Mouse (Mus musculus) brain, adult 2 months (tissue): ENCODE measurements at regions not wholly inside any gene's neighbourhood (a gene's known extent, or its start where the extent isn't known, plus 50 kb on each side); places are given as distances from the start of the nearest gene placed in this dataset.

ENCODE experiments used
- DNase-seq: peaks from one replicate; pipeline ENCODE4 v3.0.0; 2011; ENCODE audit warnings: low read depth, low spot score

GRCm38 (mm10) chr4:52265196-52265595 lies 173.8 kb upstream of the Smc2 start:
- DNase-seq, result peak; percentile 50

- peak; percentile 13 for DNase-seq
Measured at GRCm38 (mm10) chr4:52282458-52282857, 156.6 kb upstream of the Smc2 start.

GRCm38 (mm10) chr4:52284909-52285308 lies 154.1 kb upstream of the Smc2 start:
- peak; percentile 62 for DNase-seq

- no peak for DNase-seq
Measured at GRCm38 (mm10) chr4:52293676-52294075, 145.4 kb upstream of the Smc2 start.

GRCm38 (mm10) chr4:52299226-52299625 lies 139.8 kb upstream of the Smc2 start:
- DNase-seq, result no peak

- peak; percentile 41 for DNase-seq
Measured at GRCm38 (mm10) chr4:52301653-52302052, 137.4 kb upstream of the Smc2 start.

GRCm38 (mm10) chr4:52324300-52324699 lies 114.7 kb upstream of the Smc2 start:
- DNase-seq, result peak; percentile 54

GRCm38 (mm10) chr4:52331361-52331951 lies 107.6 kb upstream of the Smc2 start:
- DNase-seq, result peak; percentile 79

GRCm38 (mm10) chr4:52336365-52337017 lies 102.6 kb upstream of the Smc2 start:
- DNase-seq, result peak; percentile 67

- DNase-seq, result peak; percentile 78
Measured at GRCm38 (mm10) chr4:52341245-52341644, 97.8 kb upstream of the Smc2 start.

GRCm38 (mm10) chr4:52361751-52362150 lies 77.3 kb upstream of the Smc2 start:
- DNase-seq, result peak; percentile 46

- peak; percentile 29 for DNase-seq
Measured at GRCm38 (mm10) chr4:52365866-52366265, 73.2 kb upstream of the Smc2 start.

GRCm38 (mm10) chr4:52368527-52368926 lies 70.5 kb upstream of the Smc2 start:
- no peak for DNase-seq
